22 mouse cellular contexts compared by ENCODE assay signal in the genomic region with DNA sequence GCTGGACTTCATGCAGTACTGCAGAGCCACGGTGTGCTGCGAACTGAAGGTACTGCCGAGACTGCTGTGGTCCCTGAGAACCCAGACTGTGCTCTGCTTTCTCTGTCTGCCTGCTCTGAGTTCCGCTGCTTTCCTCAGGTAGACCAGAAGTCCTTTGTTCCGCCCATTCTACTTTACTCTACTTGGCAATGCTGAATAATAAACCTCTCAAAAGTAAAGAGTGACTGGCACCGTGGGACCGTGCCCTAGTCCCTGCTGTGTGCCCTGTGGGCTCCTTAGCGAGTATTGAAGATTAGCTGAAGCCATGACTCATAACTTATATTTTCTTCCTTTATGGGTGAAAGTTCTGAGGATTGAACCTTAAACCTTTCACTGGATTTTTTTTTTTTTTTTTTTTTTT.
"Had no signal": no experiment of that assay in that cellular context is flagged by ENCODE, and none has a peak within 500 bp of the region (broad histone marks: within the 10 kb centered on the region; RNA-seq: fewer than 3 reads in every experiment).

No protein-coding gene starts in this region.

- H3K27me3 ChIP-seq: intestine, embryonic 15.5 days; kidney, embryonic 15.5 days; limb, embryonic 12.5 days; limb, embryonic 15.5 days; liver, embryonic 12.5 days; liver, embryonic 15.5 days; midbrain, embryonic 12.5 days; midbrain, embryonic 15.5 days; neural tube, embryonic 12.5 days; neural tube, embryonic 15.5 days had no signal

- H3K9ac ChIP-seq: intestine, embryonic 15.5 days; kidney, embryonic 15.5 days; limb, embryonic 12.5 days; limb, embryonic 15.5 days; liver, embryonic 12.5 days; liver, embryonic 15.5 days; midbrain, embryonic 12.5 days; midbrain, embryonic 15.5 days; neural tube, embryonic 12.5 days; neural tube, embryonic 15.5 days had no signal

- H3K4me1 ChIP-seq: intestine, embryonic 15.5 days; kidney, embryonic 15.5 days; limb, embryonic 12.5 days; limb, embryonic 15.5 days; liver, embryonic 12.5 days; liver, embryonic 15.5 days; midbrain, embryonic 12.5 days; midbrain, embryonic 15.5 days; neural tube, embryonic 12.5 days; neural tube, embryonic 15.5 days had no signal

- H3K27ac ChIP-seq: intestine, embryonic 15.5 days; kidney, embryonic 15.5 days; limb, embryonic 12.5 days; limb, embryonic 15.5 days; liver, embryonic 12.5 days; liver, embryonic 15.5 days; midbrain, embryonic 12.5 days; midbrain, embryonic 15.5 days; neural tube, embryonic 12.5 days; neural tube, embryonic 15.5 days had no signal

- H3K9me3 ChIP-seq: intestine, embryonic 15.5 days; kidney, embryonic 15.5 days; limb, embryonic 12.5 days; limb, embryonic 15.5 days; liver, embryonic 12.5 days; liver, embryonic 15.5 days; midbrain, embryonic 12.5 days; midbrain, embryonic 15.5 days; neural tube, embryonic 12.5 days; neural tube, embryonic 15.5 days had no signal

- DNase-seq: kidney, adult 11 months; kidney, adult 8-10 months; kidney, postnatal 10 days; left cerebral cortex, postnatal 4 days; lung, adult 2 months; lung, postnatal 14 days; lung, postnatal 4 days; right cerebral cortex, adult 18-20 months; right cerebral cortex, postnatal 25 days; thymus, adult 2 months; thymus, postnatal 14 days; thymus, postnatal 4 days had no signal

- H3K4me3 ChIP-seq: intestine, embryonic 15.5 days; kidney, embryonic 15.5 days; limb, embryonic 12.5 days; limb, embryonic 15.5 days; liver, embryonic 12.5 days; liver, embryonic 15.5 days; midbrain, embryonic 12.5 days; midbrain, embryonic 15.5 days; neural tube, embryonic 12.5 days; neural tube, embryonic 15.5 days had no signal

- ATAC-seq: intestine, embryonic 15.5 days; liver, embryonic 12.5 days; midbrain, embryonic 15.5 days had no signal
